Mouse (Mus musculus) C2C12 (cell line): ENCODE measurements around the gene Npw. TPM values are rescaled to one million over a fixed set of nuclear protein-coding genes. Genes with fewer than 3 reads are reported as not detected.
A peak's percentile ranks its signal among the peaks of the same experiment; 100 is the strongest.

Source experiments
- H3K27me3 ChIP-seq: one replicate; pipeline ENCODE4 v1.6.1; 2011; ENCODE audit not compliant: control insufficient read depth, insufficient read depth, insufficient read length
- H3K36me3 ChIP-seq: one replicate; pipeline ENCODE4 v1.6.1; 2011; ENCODE audit not compliant: control insufficient read depth, insufficient read depth
- H3K4me3 ChIP-seq: one replicate; pipeline ENCODE4 v1.5.1; 2011; ENCODE audit warnings: mild to moderate bottlenecking, control low read depth; ENCODE audit not compliant: poor library complexity, insufficient read depth, severe bottlenecking
- H3K79me2 ChIP-seq: one replicate; pipeline ENCODE4 v1.6.1; 2011; ENCODE audit not compliant: control insufficient read depth, insufficient read depth
- H3K79me3 ChIP-seq: one replicate; pipeline ENCODE4 v1.6.1; 2011; ENCODE audit warnings: low read depth, control low read depth
- H3ac ChIP-seq: one replicate; pipeline ENCODE3; 2011; ENCODE audit warnings: low read depth; ENCODE audit not compliant: control insufficient read depth, insufficient read length
- CEBPB ChIP-seq: IDR thresholded peaks from one replicate; pipeline ENCODE4 v1.6.1; 2011; ENCODE audit warnings: low read depth, mild to moderate bottlenecking, control low read depth, moderate library complexity
- CTCF ChIP-seq: IDR thresholded peaks from one replicate; pipeline ENCODE4 v1.5.1; 2011; ENCODE audit not compliant: control insufficient read depth, insufficient read depth, insufficient read length
- FOSL1 ChIP-seq: IDR thresholded peaks from one replicate; pipeline ENCODE4 v1.8.0; 2011; ENCODE audit warnings: mild to moderate bottlenecking, low read length; ENCODE audit not compliant: poor library complexity, insufficient read depth, severe bottlenecking
- MAX ChIP-seq: IDR thresholded peaks from one replicate; pipeline ENCODE4 v1.6.1; 2011; ENCODE audit warnings: mild to moderate bottlenecking, control low read depth
- MYOD1 ChIP-seq: IDR thresholded peaks from one replicate; pipeline ENCODE4 v1.6.1; 2011; ENCODE audit warnings: low read depth; ENCODE audit not compliant: control insufficient read depth, insufficient read length
- MYOG ChIP-seq: IDR thresholded peaks from one replicate; pipeline ENCODE4 v1.6.1; 2011; ENCODE audit not compliant: control insufficient read depth, insufficient read length; ENCODE audit errors: extremely low read depth
- USF1 ChIP-seq: IDR thresholded peaks from one replicate; pipeline ENCODE4 v1.6.1; 2011; ENCODE audit warnings: low read depth, mild to moderate bottlenecking, control low read depth, moderate library complexity
- polyA plus RNA-seq: library from polyadenylated mRNA; unstranded; fragments of >200 nt; fragmentation: generic; extraction: Trizol; gene quantifications from one replicate; pipeline ENCODE4 v1.2.1, GENCODE M21; 2012; ENCODE audit warnings: missing spikeins

The Npw gene
- polyA plus RNA-seq, 1 experiment = 0.42 TPM

DNA sequence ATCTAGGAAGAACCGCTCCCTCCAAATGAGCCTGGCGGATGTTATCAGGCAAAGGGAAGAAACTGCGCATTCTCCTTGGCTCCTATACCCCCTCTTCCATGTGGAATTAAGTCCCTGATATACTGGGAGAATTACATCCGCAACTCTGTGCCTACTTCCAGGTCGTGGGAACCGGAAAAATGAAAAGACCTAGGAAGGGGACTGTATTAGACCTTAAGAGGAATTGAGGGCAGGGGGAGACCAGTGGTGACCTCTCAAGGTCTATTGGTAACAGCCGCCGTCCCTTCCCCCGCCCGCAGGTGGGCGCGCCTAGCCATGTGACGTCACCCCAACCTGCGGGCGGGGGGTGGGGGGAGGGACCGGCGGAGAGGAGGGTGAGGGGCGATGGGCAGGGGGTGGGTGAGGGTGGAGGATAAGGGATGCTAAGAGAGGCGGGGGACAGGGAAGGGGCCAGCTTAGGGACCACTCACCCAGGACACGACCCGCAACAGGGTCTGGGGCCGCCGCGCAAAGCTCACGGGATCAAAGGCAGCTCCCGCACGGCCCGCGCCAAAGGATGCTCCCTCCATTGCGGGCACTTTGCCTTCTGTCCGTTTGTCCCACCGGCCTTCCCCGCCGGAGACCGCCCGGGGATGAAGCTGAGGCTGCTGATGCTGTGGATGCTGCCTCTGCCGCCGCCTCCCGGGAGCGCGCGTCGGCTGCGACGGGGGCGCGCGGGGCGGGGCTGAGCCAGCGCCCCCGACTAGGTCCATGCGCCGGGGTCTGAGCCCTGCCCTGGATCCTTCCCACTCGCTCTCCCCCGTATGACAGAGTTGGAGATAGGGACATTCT is 31.2 kb upstream of the Npw start, which contains the start of gene Syngr3:
Syngr3 (minus strand) TSS at position 705 of the 831 bp plus-strand sequence.
- Histone ChIP-seq H3K79me3 (peaks cover under 1% of the 10 kb centered on the region), H3K27me3 (no peaks in the 10 kb centered on the region), H3ac (peak within 1 kb of the TSS; percentile 24), H3K36me3 (peaks cover 7% of the 10 kb centered on the region), H3K79me2 (peaks cover 3% of the 10 kb centered on the region), H3K4me3 (peak within 1 kb of the TSS; percentile 21)
- TF ChIP-seq CTCF (no peak), FOSL1 (no peak), MYOD1 (no peak), USF1 (no peak), CEBPB (no peak), MAX (no peak), MYOG (no peak)

DNA sequence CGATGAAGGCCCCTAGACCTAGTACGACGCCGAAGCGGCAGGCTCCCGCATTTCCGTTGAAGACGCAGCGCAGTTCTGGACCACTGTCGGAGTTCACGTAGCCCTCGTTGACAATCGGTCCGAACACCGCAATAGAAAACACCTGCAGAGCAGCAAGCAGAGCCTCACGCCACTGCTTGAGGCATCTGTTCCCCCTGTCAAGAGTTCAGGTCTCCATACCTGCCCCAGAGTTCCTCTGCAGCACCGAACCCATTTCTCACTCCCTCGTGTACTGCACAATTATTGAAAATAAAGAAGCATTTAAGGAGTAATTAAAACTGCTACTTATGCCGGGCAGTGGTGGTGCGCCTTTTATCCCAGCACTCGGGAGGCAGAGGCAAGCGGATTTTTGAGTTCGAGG is 29.3 kb upstream of the Npw start:
- H3K79me3 ChIP-seq = no peaks in the 10 kb centered on the region
- no peak overlapping the region for H3ac ChIP-seq
- TF ChIP-seq MYOG = no peak
- no peak for TF ChIP-seq USF1
- TF ChIP-seq MYOD1 = no peak
- H3K36me3 ChIP-seq = no peaks in the 10 kb centered on the region
- no peaks in the 10 kb centered on the region for H3K79me2 ChIP-seq
- no peak overlapping the region for H3K4me3 ChIP-seq
- no peaks in the 10 kb centered on the region for H3K27me3 ChIP-seq

- Histone ChIP-seq H3K79me2 (no peaks in the 10 kb centered on the region), H3K27me3 (no peaks in the 10 kb centered on the region), H3K79me3 (no peaks in the 10 kb centered on the region), H3K4me3 (no peak overlapping the region), H3K36me3 (no peaks in the 10 kb centered on the region), H3ac (no peak overlapping the region)
- TF ChIP-seq MYOD1 = no peak
- no peak for TF ChIP-seq MAX
- no peak for TF ChIP-seq CEBPB
- no peak for TF ChIP-seq MYOG
- TF ChIP-seq CTCF = no peak
- TF ChIP-seq USF1 = no peak
- TF ChIP-seq FOSL1 = no peak
Observed at GRCm38 (mm10) chr17:24687146-24687595, 28.9 kb upstream of the Npw start.

DNA sequence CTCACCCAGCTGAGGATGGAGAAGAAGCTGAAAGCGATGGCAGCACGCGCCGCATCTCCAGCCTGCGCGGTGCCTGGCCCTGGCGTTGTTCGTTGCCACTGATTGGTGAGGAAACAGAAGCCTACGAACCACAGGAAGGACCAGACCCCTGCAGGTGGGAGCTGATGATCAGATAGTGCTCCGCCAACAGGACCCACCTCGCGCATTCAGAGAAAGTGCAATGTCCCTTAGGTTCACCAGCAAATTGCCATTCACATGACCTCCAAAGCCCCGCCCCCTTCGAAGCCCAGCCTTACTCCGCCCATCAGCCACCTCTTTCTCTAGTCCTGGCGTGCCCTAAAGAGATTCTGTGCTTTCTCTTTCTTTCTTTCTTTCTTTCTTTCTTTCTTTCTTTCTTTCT is 28.3 kb upstream of the Npw start:
- Histone ChIP-seq H3K36me3 (peaks cover 6% of the 10 kb centered on the region), H3K79me2 (no peaks in the 10 kb centered on the region), H3ac (no peak overlapping the region), H3K79me3 (no peaks in the 10 kb centered on the region), H3K27me3 (no peaks in the 10 kb centered on the region), H3K4me3 (no peak overlapping the region)
- TF ChIP-seq USF1 = no peak
- no peak for TF ChIP-seq MYOG

DNA sequence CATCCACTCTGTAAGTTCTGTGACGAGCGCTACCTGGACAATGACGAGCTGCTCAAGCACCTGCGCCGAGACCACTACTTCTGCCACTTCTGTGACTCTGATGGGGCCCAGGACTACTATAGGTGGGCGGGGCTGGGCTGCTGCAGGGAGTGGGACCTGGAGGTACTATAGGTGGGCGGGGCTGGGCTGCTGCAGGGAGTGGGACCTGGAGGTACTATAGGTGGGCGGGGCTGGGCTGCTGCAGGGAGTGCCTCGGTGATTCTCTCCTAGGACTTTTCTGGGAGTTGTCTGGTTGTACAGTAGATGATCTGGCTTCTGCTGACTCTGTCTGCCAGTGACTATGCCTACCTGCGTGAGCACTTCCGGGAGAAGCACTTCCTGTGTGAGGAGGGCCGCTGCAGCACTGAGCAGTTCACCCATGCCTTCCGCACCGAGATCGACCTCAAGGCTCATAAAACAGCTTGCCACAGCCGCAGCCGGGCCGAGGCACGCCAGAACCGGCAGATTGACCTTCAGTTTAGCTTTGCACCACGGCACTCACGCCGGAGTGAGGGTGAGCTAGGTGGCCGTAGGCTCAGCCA is 19.3 kb upstream of the Npw start:
- Histone ChIP-seq H3K79me3 (peaks cover 20% of the 10 kb centered on the region), H3K36me3 (peaks cover 30% of the 10 kb centered on the region), H3K27me3 (no peaks in the 10 kb centered on the region), H3ac (no peak overlapping the region), H3K79me2 (peaks cover 46% of the 10 kb centered on the region), H3K4me3 (no peak overlapping the region)
- TF ChIP-seq MAX (no peak), MYOG (no peak), FOSL1 (no peak), MYOD1 (no peak), USF1 (no peak), CTCF (no peak), CEBPB (no peak)

- Histone ChIP-seq H3K36me3 (peaks cover 27% of the 10 kb centered on the region), H3K4me3 (no peak overlapping the region), H3K79me2 (peaks cover 53% of the 10 kb centered on the region), H3K27me3 (no peaks in the 10 kb centered on the region), H3K79me3 (peaks cover 26% of the 10 kb centered on the region), H3ac (no peak overlapping the region)
- TF ChIP-seq MYOG (no peak), CTCF (no peak), MYOD1 (no peak), MAX (no peak), FOSL1 (no peak), CEBPB (no peak), USF1 (no peak)
Observed at GRCm38 (mm10) chr17:24676877-24677276, 18.6 kb upstream of the Npw start.
